Mouse (Mus musculus): ENCODE results near the gene Gins3. TPM values are rescaled to one million over a fixed set of nuclear protein-coding genes. Genes with fewer than 3 reads are reported as not detected.

Gene Gins3
- total and polyA plus RNA-seq, 2 experiments = 0.31 to 0.83 TPM

- H3K4me3 ChIP-seq (ENCODE audit: insufficient read depth, low read depth, low read length) = no peak overlapping the region
- H3K27ac ChIP-seq (replicated peaks; ENCODE audit: insufficient read depth, low read depth, low read length) = no peak overlapping the region
- no peaks in the 10 kb centered on the region for H3K27me3 ChIP-seq (ENCODE audit: control insufficient read depth, insufficient read depth, low read length)
- no peaks in the 10 kb centered on the region for H3K4me1 ChIP-seq (ENCODE audit: control insufficient read depth, insufficient read depth, low read length)
- TF ChIP-seq CTCF (IDR thresholded peaks at IDR 0.05; ENCODE audit: low read depth, low read length) = no peak
- DNase-seq (ENCODE audit: extremely low read depth, low read depth, low spot score) = no peak
- H3K79me2 ChIP-seq (ENCODE audit: control insufficient read depth, insufficient read depth, low read length) = no peaks in the 10 kb centered on the region
- H3K36me3 ChIP-seq (ENCODE audit: control insufficient read depth, insufficient read depth, low read length) = no peaks in the 10 kb centered on the region
- WGBS = 85% methylated on average over 2 of the region's 2 CpGs
- H3K9ac ChIP-seq (ENCODE audit: low read depth, low read length) = no peak overlapping the region
These were observed 13.2 kb upstream of the Gins3 start for GRCm38 (mm10) chr8:95620046-95620445.

GRCm38 (mm10) chr8:95624833-95625232 is 8.4 kb upstream of the Gins3 start:
- Histone ChIP-seq H3K79me2 (ENCODE audit: control insufficient read depth, insufficient read depth, low read length) (no peaks in the 10 kb centered on the region), H3K4me3 (ENCODE audit: insufficient read depth, low read depth, low read length) (no peak overlapping the region), H3K4me1 (ENCODE audit: control insufficient read depth, insufficient read depth, low read length) (no peaks in the 10 kb centered on the region), H3K9ac (ENCODE audit: low read depth, low read length) (no peak overlapping the region), H3K27me3 (ENCODE audit: control insufficient read depth, insufficient read depth, low read length) (no peaks in the 10 kb centered on the region), H3K36me3 (ENCODE audit: control insufficient read depth, insufficient read depth, low read length) (no peaks in the 10 kb centered on the region), H3K27ac (replicated peaks; ENCODE audit: insufficient read depth, low read depth, low read length) (no peak overlapping the region)
- WGBS = 82% methylated on average over 2 of the region's 2 CpGs
- DNase-seq (ENCODE audit: extremely low read depth, low read depth, low spot score) = no peak
- no peak for TF ChIP-seq CTCF (IDR thresholded peaks at IDR 0.05; ENCODE audit: low read depth, low read length)
- no peak for TF ChIP-seq POLR2A (IDR thresholded peaks at IDR 0.05; ENCODE audit: extremely low read depth, insufficient read depth, low read length)

DNA sequence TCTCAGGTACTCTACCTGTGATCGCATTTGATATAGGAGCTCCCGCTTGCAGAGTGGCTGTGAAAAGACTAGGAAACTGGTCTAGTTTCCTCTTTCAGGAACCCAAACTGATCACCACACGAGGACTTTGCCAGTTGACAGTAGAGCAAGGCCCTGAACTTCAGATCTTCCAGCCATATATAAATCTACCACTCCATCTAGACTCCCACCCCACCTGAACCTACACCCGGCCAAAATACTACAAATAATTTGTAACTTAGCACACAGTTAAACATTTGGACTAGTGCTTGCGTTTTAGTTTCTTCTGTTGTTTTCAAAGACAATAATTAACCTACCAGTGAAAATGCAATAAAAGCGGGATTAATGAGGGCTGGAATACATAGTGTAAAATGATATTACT is 413 bp upstream of the Gins3 start:
- WGBS = 86% methylated on average over 6 of the region's 6 CpGs
- no peak for TF ChIP-seq POLR2A (IDR thresholded peaks at IDR 0.05; ENCODE audit: extremely low read depth, insufficient read depth, low read length)
- no peak for TF ChIP-seq CTCF (IDR thresholded peaks at IDR 0.05; ENCODE audit: low read depth, low read length)
- H3K4me3 ChIP-seq (ENCODE audit: insufficient read depth, low read depth, low read length) = no peak overlapping the region
- no peak overlapping the region for H3K27ac ChIP-seq (replicated peaks; ENCODE audit: insufficient read depth, low read depth, low read length)
- no peaks in the 10 kb centered on the region for H3K79me2 ChIP-seq (ENCODE audit: control insufficient read depth, insufficient read depth, low read length)
- no peaks in the 10 kb centered on the region for H3K27me3 ChIP-seq (ENCODE audit: control insufficient read depth, insufficient read depth, low read length)
- peaks cover 2% of the 10 kb centered on the region; the same call in 1 of the 2 replicates for H3K4me1 ChIP-seq (ENCODE audit: control insufficient read depth, insufficient read depth, low read length)
- DNase-seq (ENCODE audit: extremely low read depth, low read depth, low spot score) = no peak
- no peaks in the 10 kb centered on the region for H3K36me3 ChIP-seq (ENCODE audit: control insufficient read depth, insufficient read depth, low read length)
- H3K9ac ChIP-seq (ENCODE audit: low read depth, low read length) = no peak overlapping the region

- TF ChIP-seq CTCF (IDR thresholded peaks at IDR 0.05; ENCODE audit: low read depth, low read length) (no peak), POLR2A (IDR thresholded peaks at IDR 0.05; ENCODE audit: extremely low read depth, insufficient read depth, low read length) (no peak)
- Histone ChIP-seq H3K4me3 (ENCODE audit: insufficient read depth, low read depth, low read length) (peak overlapping the region; percentile 92; the same call in 1 of the 2 replicates), H3K79me2 (ENCODE audit: control insufficient read depth, insufficient read depth, low read length) (no peaks in the 10 kb centered on the region), H3K36me3 (ENCODE audit: control insufficient read depth, insufficient read depth, low read length) (no peaks in the 10 kb centered on the region), H3K27ac (replicated peaks; ENCODE audit: insufficient read depth, low read depth, low read length) (no peak overlapping the region), H3K4me1 (ENCODE audit: control insufficient read depth, insufficient read depth, low read length) (peaks cover 2% of the 10 kb centered on the region; the same call in 1 of the 2 replicates), H3K27me3 (ENCODE audit: control insufficient read depth, insufficient read depth, low read length) (no peaks in the 10 kb centered on the region), H3K9ac (ENCODE audit: low read depth, low read length) (peak overlapping the region; percentile 40; the same call in 1 of the 2 replicates)
- 9% methylated on average over 6 of the region's 6 CpGs for WGBS
- DNase-seq (ENCODE audit: extremely low read depth, low read depth, low spot score) = no peak
These were observed 749 bp downstream of the Gins3 start for GRCm38 (mm10) chr8:95634063-95634340.

DNA sequence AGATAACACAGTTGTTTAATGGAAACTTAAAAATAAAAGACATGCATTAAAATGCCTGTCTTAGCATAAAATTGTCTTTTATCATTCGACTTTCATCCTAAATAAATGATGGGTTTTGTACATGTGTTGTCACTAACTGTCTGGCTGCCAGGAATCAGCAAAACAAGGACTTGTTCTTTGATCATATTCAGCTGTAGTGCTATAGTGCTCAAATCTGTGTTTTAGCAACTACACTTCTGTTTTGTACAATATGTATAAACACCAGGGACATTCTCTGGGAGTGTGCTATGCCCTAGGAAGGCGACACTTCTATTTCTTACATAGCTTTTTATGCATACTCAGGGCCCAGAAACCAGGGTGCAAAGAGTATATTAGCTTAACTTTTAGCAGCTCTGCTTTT is 11.7 kb downstream of the Gins3 start:
- TF ChIP-seq CTCF (IDR thresholded peaks at IDR 0.05; ENCODE audit: low read depth, low read length) = no peak
- TF ChIP-seq POLR2A (IDR thresholded peaks at IDR 0.05; ENCODE audit: extremely low read depth, insufficient read depth, low read length) = no peak

DNA sequence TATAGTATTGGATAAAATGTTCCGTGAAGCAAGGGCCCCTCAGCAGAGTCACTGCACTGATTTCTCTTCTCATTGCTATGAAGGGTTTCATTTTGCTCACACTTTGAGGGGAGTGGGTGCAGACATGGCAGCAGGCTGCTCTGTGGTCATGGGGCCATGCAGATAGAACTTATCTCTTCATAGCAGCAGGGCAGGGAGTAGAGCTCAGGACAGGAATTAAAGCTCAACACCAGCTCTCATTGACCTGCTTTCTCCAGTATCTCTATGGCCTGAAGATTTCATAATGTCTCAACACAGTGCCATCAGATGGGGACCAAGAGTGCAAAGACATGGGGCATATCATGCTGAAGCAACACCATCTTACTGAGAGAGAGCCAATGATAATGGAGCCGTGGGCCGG is 15.0 kb downstream of the Gins3 start:
- H3K27me3 ChIP-seq (ENCODE audit: control insufficient read depth, insufficient read depth, low read length) = no peaks in the 10 kb centered on the region
- H3K79me2 ChIP-seq (ENCODE audit: control insufficient read depth, insufficient read depth, low read length) = no peaks in the 10 kb centered on the region
- DNase-seq (ENCODE audit: extremely low read depth, low read depth, low spot score) = no peak
- H3K9ac ChIP-seq (ENCODE audit: low read depth, low read length) = no peak overlapping the region
- no peaks in the 10 kb centered on the region for H3K4me1 ChIP-seq (ENCODE audit: control insufficient read depth, insufficient read depth, low read length)
- H3K4me3 ChIP-seq (ENCODE audit: insufficient read depth, low read depth, low read length) = no peak overlapping the region
- peaks cover 3% of the 10 kb centered on the region; the same call in 1 of the 2 replicates for H3K36me3 ChIP-seq (ENCODE audit: control insufficient read depth, insufficient read depth, low read length)
- no peak overlapping the region for H3K27ac ChIP-seq (replicated peaks; ENCODE audit: insufficient read depth, low read depth, low read length)
- TF ChIP-seq CTCF (IDR thresholded peaks at IDR 0.05; ENCODE audit: low read depth, low read length) (no peak), POLR2A (IDR thresholded peaks at IDR 0.05; ENCODE audit: extremely low read depth, insufficient read depth, low read length) (no peak)
- WGBS = 91% methylated on average over 3 of the region's 3 CpGs

More for the DNA sequence above, 11.7 kb downstream of the Gins3 start:
- Histone ChIP-seq H3K4me3 (ENCODE audit: insufficient read depth, low read depth, low read length) (no peak overlapping the region), H3K4me1 (ENCODE audit: control insufficient read depth, insufficient read depth, low read length) (no peaks in the 10 kb centered on the region), H3K79me2 (ENCODE audit: control insufficient read depth, insufficient read depth, low read length) (no peaks in the 10 kb centered on the region), H3K9ac (ENCODE audit: low read depth, low read length) (no peak overlapping the region), H3K36me3 (ENCODE audit: control insufficient read depth, insufficient read depth, low read length) (peaks cover 3% of the 10 kb centered on the region; the same call in 1 of the 2 replicates), H3K27me3 (ENCODE audit: control insufficient read depth, insufficient read depth, low read length) (no peaks in the 10 kb centered on the region), H3K27ac (replicated peaks; ENCODE audit: insufficient read depth, low read depth, low read length) (no peak overlapping the region)
- DNase-seq (ENCODE audit: extremely low read depth, low read depth, low spot score) = no peak
- WGBS = 87% methylated on average over 2 of the region's 2 CpGs

All from liver, adult 2 months (tissue).